Mouse (Mus musculus) neural tube, embryonic 11.5 days (tissue): Measurements from ENCODE around the gene Rps8. TPM values are rescaled to one million over a fixed set of nuclear protein-coding genes. Genes with fewer than 3 reads are reported as not detected.

Source experiments
- ATAC-seq: fragments of 200-750 bp; cut with Nextera tagmentation; 2 replicates; pipeline ENCODE4 v1.8.0; 2017; ENCODE audit warnings: moderate number of reproducible peaks, mild to moderate bottlenecking, moderate TSS enrichment, moderate library complexity; ENCODE audit not compliant: insufficient read depth, low FRiP score, low TSS enrichment
- DNase-seq: peaks from one replicate; pipeline ENCODE4 v3.0.0-alpha.2; 2015; ENCODE audit warnings: low spot score
- H3K27ac ChIP-seq: fragments of 300-500 bp; sonication (generic); 2 replicates; pipeline ENCODE4 v1.5.1; 2014; ENCODE audit warnings: low read depth, mild to moderate bottlenecking, low read length
- H3K27me3 ChIP-seq: fragments of 300-500 bp; sonication (generic); 2 replicates; pipeline ENCODE4 v1.6.1; 2014; ENCODE audit warnings: mild to moderate bottlenecking, low read length, mixed read lengths; ENCODE audit not compliant: control insufficient read depth, insufficient read depth
- H3K36me3 ChIP-seq: fragments of 300-500 bp; sonication (generic); 2 replicates; pipeline ENCODE4 v1.6.1; 2014; ENCODE audit warnings: mild to moderate bottlenecking, low read length, moderate library complexity, mixed read lengths; ENCODE audit not compliant: control insufficient read depth, insufficient read depth
- H3K4me1 ChIP-seq: fragments of 300-500 bp; sonication (generic); 2 replicates; pipeline ENCODE4 v1.6.1; 2014; ENCODE audit warnings: low read length, mixed read lengths; ENCODE audit not compliant: control insufficient read depth, insufficient read depth
- H3K4me2 ChIP-seq: fragments of 300-500 bp; sonication (generic); 2 replicates; pipeline ENCODE4 v1.6.1; 2014; ENCODE audit warnings: low read depth, mild to moderate bottlenecking, moderate library complexity
- H3K4me3 ChIP-seq: fragments of 300-500 bp; sonication (generic); 2 replicates; pipeline ENCODE4 v1.5.1; 2014; ENCODE audit warnings: low read depth, low read length
- H3K9ac ChIP-seq: fragments of 300-500 bp; sonication (generic); 2 replicates; pipeline ENCODE4 v1.6.1; 2014; ENCODE audit warnings: mild to moderate bottlenecking, low read length
- H3K9me3 ChIP-seq: fragments of 300-500 bp; sonication (generic); 2 replicates; pipeline ENCODE4 v1.6.1; 2016; ENCODE audit warnings: low read length; ENCODE audit not compliant: control insufficient read depth
- WGBS: fragments of 180-500 bp; shearing (Covaris S2); extraction: QIAGEN DNeasy Blood & Tissue Kit; methylation state at CpG from one replicate; pipeline ENCODE4 v1.1.7; 2014; 5-methylcytosine and 5-hydroxymethylcytosine counted together
- polyA plus RNA-seq: library from polyadenylated mRNA; unstranded; fragments of >200 nt; fragmentation: Nextera tagmentation; extraction: Ambion mirVana; gene quantifications from 2 replicates; pipeline ENCODE4 v1.2.1, GENCODE M21; 2014

Rps8 gene
- polyA plus RNA-seq, 1 experiment from 2014 or later = 818 TPM

- Histone ChIP-seq H3K4me2 (no peak overlapping the region), H3K4me3 (no peak overlapping the region), H3K27me3 (no peaks in the 10 kb centered on the region), H3K4me1 (peaks cover 17% of the 10 kb centered on the region), H3K9ac (peak overlapping the region; percentile 56; the same call in 1 of the 2 replicates), H3K9me3 (no peaks in the 10 kb centered on the region), H3K27ac (peak overlapping the region; percentile 72), H3K36me3 (peaks cover 3% of the 10 kb centered on the region)
- ATAC-seq = no peak
- no peak for DNase-seq
- WGBS = 69% methylated on average over 14 of the region's 14 CpGs
Observed at GRCm38 (mm10) chr4:117124518-117125347, 31.3 kb downstream of the Rps8 start.

- peaks cover 19% of the 10 kb centered on the region for H3K4me1 ChIP-seq
- DNase-seq (no peak), ATAC-seq (no peak)
- no peak overlapping the region for H3K4me3 ChIP-seq
- H3K36me3 ChIP-seq = peaks cover 2% of the 10 kb centered on the region
- no peak overlapping the region for H3K9ac ChIP-seq
- no peaks in the 10 kb centered on the region for H3K9me3 ChIP-seq
- WGBS = 89% methylated on average over 3 of the region's 3 CpGs
- no peak overlapping the region for H3K27ac ChIP-seq
- no peaks in the 10 kb centered on the region for H3K27me3 ChIP-seq
- no peak overlapping the region for H3K4me2 ChIP-seq
Observed at GRCm38 (mm10) chr4:117124218-117124517, 31.9 kb downstream of the Rps8 start.

GRCm38 (mm10) chr4:117123546-117124217, 32.4 kb downstream of the Rps8 start:
- DNase-seq = no peak
- no peak for ATAC-seq
- H3K4me2 ChIP-seq = no peak overlapping the region
- no peaks in the 10 kb centered on the region; the same call in 1 of the 2 replicates for H3K36me3 ChIP-seq
- H3K27me3 ChIP-seq = no peaks in the 10 kb centered on the region
- no peak overlapping the region for H3K9ac ChIP-seq
- H3K9me3 ChIP-seq = no peaks in the 10 kb centered on the region
- H3K4me3 ChIP-seq = no peak overlapping the region
- 91% methylated on average over 7 of the region's 9 CpGs for WGBS
- no peak overlapping the region for H3K27ac ChIP-seq
- peaks cover 16% of the 10 kb centered on the region for H3K4me1 ChIP-seq

- 76% methylated on average over 4 of the region's 4 CpGs for WGBS
- H3K9me3 ChIP-seq = no peaks in the 10 kb centered on the region
Observed at GRCm38 (mm10) chr4:117122209-117122608, 33.8 kb downstream of the Rps8 start.

GRCm38 (mm10) chr4:117120445-117121414, 35.3 kb downstream of the Rps8 start:
- Histone ChIP-seq H3K36me3 (no peaks in the 10 kb centered on the region), H3K9me3 (no peaks in the 10 kb centered on the region), H3K9ac (peak overlapping the region; percentile 72), H3K27ac (peak overlapping the region; percentile 72), H3K27me3 (no peaks in the 10 kb centered on the region), H3K4me2 (peak overlapping the region; percentile 100), H3K4me1 (peaks cover 13% of the 10 kb centered on the region), H3K4me3 (peak overlapping the region; percentile 62)
- under 1% methylated on average over 68 of the region's 69 CpGs for WGBS
- DNase-seq = peak; percentile 94
- peak; percentile 89 for ATAC-seq

More at GRCm38 (mm10) chr4:117122209-117122608, 33.8 kb downstream of the Rps8 start:
- no peaks in the 10 kb centered on the region for H3K27me3 ChIP-seq
- ATAC-seq = no peak
- H3K4me3 ChIP-seq = no peak overlapping the region
- H3K4me2 ChIP-seq = no peak overlapping the region
- no peaks in the 10 kb centered on the region for H3K36me3 ChIP-seq
- H3K4me1 ChIP-seq = peaks cover 15% of the 10 kb centered on the region
- no peak overlapping the region for H3K9ac ChIP-seq
- no peak overlapping the region for H3K27ac ChIP-seq
- DNase-seq = no peak

- H3K4me1 ChIP-seq = peaks cover 6% of the 10 kb centered on the region
- DNase-seq = no peak
Observed at GRCm38 (mm10) chr4:117120052-117120444, 36.0 kb downstream of the Rps8 start.

GRCm38 (mm10) chr4:117119636-117120035, 36.4 kb downstream of the Rps8 start:
- DNase-seq = no peak
- Histone ChIP-seq H3K4me2 (peak overlapping the region; percentile 100), H3K36me3 (no peaks in the 10 kb centered on the region; the same call in 1 of the 2 replicates), H3K27ac (peak overlapping the region; percentile 72), H3K27me3 (no peaks in the 10 kb centered on the region), H3K9me3 (no peaks in the 10 kb centered on the region), H3K9ac (peak overlapping the region; percentile 41), H3K4me3 (peak overlapping the region; percentile 62), H3K4me1 (peaks cover 3% of the 10 kb centered on the region; the same call in 1 of the 2 replicates)
- 75% methylated on average over 5 of the region's 5 CpGs for WGBS
- no peak for ATAC-seq

More at GRCm38 (mm10) chr4:117120052-117120444, 36.0 kb downstream of the Rps8 start:
- no peaks in the 10 kb centered on the region for H3K9me3 ChIP-seq
- H3K9ac ChIP-seq = peak overlapping the region; percentile 41
- peak overlapping the region; percentile 62 for H3K4me3 ChIP-seq
- 11% methylated on average over 10 of the region's 10 CpGs for whole genome bisulfite sequencing
- H3K4me2 ChIP-seq = peak overlapping the region; percentile 100
- peak overlapping the region; percentile 72 for H3K27ac ChIP-seq
- H3K36me3 ChIP-seq = no peaks in the 10 kb centered on the region
- peak; percentile 22 for ATAC-seq
- no peaks in the 10 kb centered on the region for H3K27me3 ChIP-seq

GRCm38 (mm10) chr4:117117931-117118330, 38.1 kb downstream of the Rps8 start:
- 92% methylated on average over 7 of the region's 7 CpGs for WGBS
- no peak for DNase-seq
- peaks cover 3% of the 10 kb centered on the region; the same call in 1 of the 2 replicates for H3K4me1 ChIP-seq
- no peak overlapping the region for H3K4me3 ChIP-seq
- ATAC-seq = no peak
- no peak overlapping the region for H3K27ac ChIP-seq
- H3K27me3 ChIP-seq = no peaks in the 10 kb centered on the region
- H3K36me3 ChIP-seq = peaks cover 4% of the 10 kb centered on the region
- H3K4me2 ChIP-seq = no peak overlapping the region
- no peaks in the 10 kb centered on the region for H3K9me3 ChIP-seq
- no peak overlapping the region for H3K9ac ChIP-seq
